Mouse (Mus musculus) heart, postnatal 14 days (tissue): Measurements from ENCODE around the gene Zfp239. TPM values are rescaled to one million over a fixed set of nuclear protein-coding genes. Genes with fewer than 3 reads are reported as not detected.
A peak's percentile ranks its signal among the peaks of the same experiment; 100 is the strongest.

ENCODE experiments used
- DNase-seq, 2 experiments: peaks; one replicate each; pipeline ENCODE4 v3.0.0; 2021 to 2022
- intact Hi-C: fragments of 180-260 bp; cut with DNase I; formaldehyde crosslinking; loops from one replicate; pipeline ENCODE4 v1.15.1; 2025
- total RNA-seq, 2 experiments: library from RNA; stranded (reverse); gene quantifications; 2 replicates each; pipeline ENCODE4 v1.2.3; 2021

The Zfp239 gene
- total RNA-seq, 2 experiments from 2014 or later: 0.22 to 1.1 TPM

GRCm38 (mm10) chr6:117874621-117875281 is 12.9 kb downstream of the Zfp239 start:
- no peak for DNase-seq
- intact Hi-C loops: no loop called here

- peak in 1 of 2 experiments; percentile 85 for DNase-seq
- intact Hi-C loops: loop anchor here (2.0 kb wide), 1 partner anchor 38 kb away; no protein-coding TSS in a partner anchor
Measured at GRCm38 (mm10) chr6:117878700-117879407, 17.0 kb downstream of the Zfp239 start.

- DNase-seq: peak; percentile 100
- intact Hi-C loops: loop anchor here (1.0 to 2.0 kb wide), 2 partner anchors 25 to 37 kb away; no protein-coding TSS in a partner anchor
Measured at GRCm38 (mm10) chr6:117879408-117880115, 17.7 kb downstream of the Zfp239 start.

- DNase-seq: no peak
- intact Hi-C loops: loop anchor here (1.0 kb wide), 1 partner anchor 24 kb away; no protein-coding TSS in a partner anchor
Measured at GRCm38 (mm10) chr6:117880394-117880838, 18.5 kb downstream of the Zfp239 start.

GRCm38 (mm10) chr6:117881229-117881628 is 19.3 kb downstream of the Zfp239 start:
- intact Hi-C loops: no loop called here
- DNase-seq: no peak

GRCm38 (mm10) chr6:117881997-117882396 is 20.1 kb downstream of the Zfp239 start:
- DNase-seq: no peak
- intact Hi-C loops: no loop called here

GRCm38 (mm10) chr6:117885943-117886342 is 24.0 kb downstream of the Zfp239 start:
- no peak for DNase-seq
- intact Hi-C loops: no loop called here

- intact Hi-C loops: no loop called here
Measured at GRCm38 (mm10) chr6:117888032-117888431, 26.1 kb downstream of the Zfp239 start.

GRCm38 (mm10) chr6:117888642-117889096 is 26.8 kb downstream of the Zfp239 start:
- no peak for DNase-seq
- intact Hi-C loops: no loop called here

More at GRCm38 (mm10) chr6:117888032-117888431, 26.1 kb downstream of the Zfp239 start:
- no peak for DNase-seq

- no peak for DNase-seq
- intact Hi-C loops: no loop called here
Measured at GRCm38 (mm10) chr6:117890257-117890656, 28.4 kb downstream of the Zfp239 start.

GRCm38 (mm10) chr6:117891369-117892160 is 29.7 kb downstream of the Zfp239 start:
- intact Hi-C loops: no loop called here
- DNase-seq: no peak

GRCm38 (mm10) chr6:117892386-117892785 is 30.5 kb downstream of the Zfp239 start:
- intact Hi-C loops: no loop called here
- DNase-seq: no peak

GRCm38 (mm10) chr6:117893435-117893834 is 31.5 kb downstream of the Zfp239 start:
- intact Hi-C loops: no loop called here
- DNase-seq: no peak

- intact Hi-C loops: no loop called here
- DNase-seq: no peak
Measured at GRCm38 (mm10) chr6:117897800-117898199, 35.9 kb downstream of the Zfp239 start.

GRCm38 (mm10) chr6:117900126-117901080 is 38.5 kb downstream of the Zfp239 start, which contains the start of gene Hnrnpf:
Gene Hnrnpf, plus strand, starts transcription at chr6:117900324.
- intact Hi-C loops: no loop called here
- DNase-seq: no peak

- intact Hi-C loops: no loop called here
- no peak for DNase-seq
Measured at GRCm38 (mm10) chr6:117901510-117902402, 39.9 kb downstream of the Zfp239 start.

GRCm38 (mm10) chr6:117902556-117902955 is 40.7 kb downstream of the Zfp239 start:
- intact Hi-C loops: no loop called here
- DNase-seq: no peak

- intact Hi-C loops: loop anchor here (1.0 kb wide), 1 partner anchor 24 kb away; no protein-coding TSS in a partner anchor
Measured at GRCm38 (mm10) chr6:117903836-117904235, 41.9 kb downstream of the Zfp239 start.

More at GRCm38 (mm10) chr6:117903836-117904235, 41.9 kb downstream of the Zfp239 start:
- no peak for DNase-seq
